In the genomic region with DNA sequence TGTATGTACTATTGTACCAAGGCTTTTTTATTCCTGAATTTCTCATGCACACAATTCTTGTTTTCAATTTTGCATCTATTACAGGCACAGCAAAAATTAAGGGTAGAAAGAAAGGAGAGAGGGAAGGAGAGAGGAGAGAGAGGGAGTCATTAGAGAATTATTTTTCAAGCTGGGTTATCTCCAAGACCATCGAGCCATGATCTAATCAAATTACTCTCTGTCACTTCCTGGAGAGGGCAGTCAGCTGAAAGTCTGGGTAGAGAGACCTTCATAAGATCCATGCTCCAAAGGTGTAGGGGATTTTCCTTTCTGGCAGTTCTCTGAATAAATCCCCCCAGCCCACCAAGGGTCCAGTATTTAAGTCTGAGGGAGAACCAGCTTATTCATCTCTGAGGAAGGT, we compare ENCODE assay signal across 14 mouse cellular contexts.
DNase-seq lines count a peak whose midpoint lies in the region.
"Had no signal": no experiment of that assay in that cellular context is flagged by ENCODE, and none has a peak within 500 bp of the region (broad histone marks: within the 10 kb centered on the region; RNA-seq: fewer than 3 reads in every experiment).

No protein-coding gene starts in this region.

- DNase-seq in cerebellum, postnatal 10 days = peak; percentile 8 to 24
- DNase-seq in cerebellum, adult 18-20 months = no peak
- DNase-seq in A20 (ENCODE audit: low read depth, low spot score) = peak; percentile 36
- DNase-seq in retina, embryonic 14.5 days (ENCODE audit: low spot score) = peak; percentile 64
- no peak for DNase-seq in testis, postnatal 14 days (ENCODE audit: low spot score)
- no peak for DNase-seq in adrenal gland, adult (ENCODE audit: inconsistent age in 2 of 2, low spot score in 1 of 2)
- DNase-seq: adrenal gland, adult 8-10 months; adrenal gland, postnatal 14 days; adrenal gland, postnatal 36 days; cerebellum, adult 11-12 months; cerebellum, adult 8-10 months; cerebellum, adult 9-11 months; cerebellum, postnatal 25 days; forebrain, postnatal 0 days had no signal

Comparison
In these comparisons a context has a peak if more than half of its experiments do, and no peak if none do; other contexts are left out.
1. DNase-seq: peak in cerebellum, postnatal 10 days (2 of 2), A20 (single experiment) and retina, embryonic 14.5 days (single experiment); none in cerebellum, adult 18-20 months (0 of 2), testis, postnatal 14 days (single experiment) and adrenal gland, adult (0 of 2).